Mouse (Mus musculus): ENCODE results near the gene Wdr90. TPM values are rescaled to one million over a fixed set of nuclear protein-coding genes. Genes with fewer than 3 reads are reported as not detected.

The Wdr90 gene
- polyA plus RNA-seq, 1 experiment from 2014 or later: 34.1 TPM

- H3K27me3 ChIP-seq (ENCODE audit: insufficient read depth, low read length): no peaks in the 10 kb centered on the region
- H3K9ac ChIP-seq: no peak overlapping the region
- H3K4me2 ChIP-seq: no peak overlapping the region
- H3K27ac ChIP-seq (ENCODE audit: low read depth): no peak overlapping the region
- ATAC-seq (ENCODE audit: insufficient read depth): no peak
- DNase-seq: no peak
- no peak overlapping the region for H3K4me3 ChIP-seq (ENCODE audit: low read depth, low read length)
- no peaks in the 10 kb centered on the region for H3K36me3 ChIP-seq (ENCODE audit: insufficient read depth)
- 85% methylated on average over 3 of the region's 3 CpGs for WGBS
- no peaks in the 10 kb centered on the region for H3K9me3 ChIP-seq (ENCODE audit: low read depth, low read length)
- H3K4me1 ChIP-seq (ENCODE audit: insufficient read depth): 0 out of 2 replicates have a peak, but pooled peaks cover 3% of the 10 kb centered on the region
- no peak for TF ChIP-seq CTCF (IDR thresholded peaks at IDR 0.05; ENCODE audit: low read depth)
Observed at GRCm38 (mm10) chr17:25866172-25866571, 4.9 kb upstream of the Wdr90 start.

- no peak for ATAC-seq (ENCODE audit: insufficient read depth)
- Histone ChIP-seq H3K4me2 (no peak overlapping the region), H3K4me3 (ENCODE audit: low read depth, low read length) (no peak overlapping the region), H3K36me3 (ENCODE audit: insufficient read depth) (no peaks in the 10 kb centered on the region), H3K4me1 (ENCODE audit: insufficient read depth) (0 out of 2 replicates have a peak, but pooled peaks cover 8% of the 10 kb centered on the region), H3K27ac (ENCODE audit: low read depth) (no peak overlapping the region), H3K9ac (no peak overlapping the region), H3K9me3 (ENCODE audit: low read depth, low read length) (no peaks in the 10 kb centered on the region), H3K27me3 (ENCODE audit: insufficient read depth, low read length) (no peaks in the 10 kb centered on the region)
- TF ChIP-seq CTCF (IDR thresholded peaks at IDR 0.05; ENCODE audit: low read depth): no peak
- DNase-seq: no peak
- 87% methylated on average over 11 of the region's 11 CpGs for WGBS
Observed at GRCm38 (mm10) chr17:25865288-25865687, 4.0 kb upstream of the Wdr90 start.

GRCm38 (mm10) chr17:25864311-25864710 is 3.0 kb upstream of the Wdr90 start:
- Histone ChIP-seq H3K36me3 (ENCODE audit: insufficient read depth) (no peaks in the 10 kb centered on the region), H3K9me3 (ENCODE audit: low read depth, low read length) (no peaks in the 10 kb centered on the region), H3K27ac (ENCODE audit: low read depth) (no peak overlapping the region), H3K27me3 (ENCODE audit: insufficient read depth, low read length) (no peaks in the 10 kb centered on the region), H3K4me3 (ENCODE audit: low read depth, low read length) (no peak overlapping the region), H3K4me2 (no peak overlapping the region), H3K4me1 (ENCODE audit: insufficient read depth) (0 out of 2 replicates have a peak, but pooled peaks cover 8% of the 10 kb centered on the region), H3K9ac (no peak overlapping the region)
- no peak for DNase-seq
- no peak for ATAC-seq (ENCODE audit: insufficient read depth)
- TF ChIP-seq CTCF (IDR thresholded peaks at IDR 0.05; ENCODE audit: low read depth): no peak
- 86% methylated on average over 14 of the region's 14 CpGs for WGBS

- Histone ChIP-seq H3K4me3 (ENCODE audit: low read depth, low read length) (no peak overlapping the region), H3K9me3 (ENCODE audit: low read depth, low read length) (no peaks in the 10 kb centered on the region), H3K27me3 (ENCODE audit: insufficient read depth, low read length) (no peaks in the 10 kb centered on the region), H3K4me2 (no peak overlapping the region), H3K36me3 (ENCODE audit: insufficient read depth) (no peaks in the 10 kb centered on the region), H3K4me1 (ENCODE audit: insufficient read depth) (0 out of 2 replicates have a peak, but pooled peaks cover 6% of the 10 kb centered on the region), H3K27ac (ENCODE audit: low read depth) (no peak overlapping the region), H3K9ac (no peak overlapping the region)
- DNase-seq (no peak), ATAC-seq (ENCODE audit: insufficient read depth) (no peak)
- WGBS: 86% methylated on average over 6 of the region's 6 CpGs
- no peak for TF ChIP-seq CTCF (IDR thresholded peaks at IDR 0.05; ENCODE audit: low read depth)
Observed at GRCm38 (mm10) chr17:25863681-25864080, 2.4 kb upstream of the Wdr90 start.

GRCm38 (mm10) chr17:25861704-25862612 is 657 bp upstream of the Wdr90 start:
- Histone ChIP-seq H3K4me3 (ENCODE audit: low read depth, low read length) (peak overlapping the region; percentile 67), H3K9ac (peak overlapping the region; percentile 81), H3K9me3 (ENCODE audit: low read depth, low read length) (no peaks in the 10 kb centered on the region), H3K27me3 (ENCODE audit: insufficient read depth, low read length) (no peaks in the 10 kb centered on the region), H3K4me2 (peak overlapping the region; percentile 93), H3K27ac (ENCODE audit: low read depth) (peak overlapping the region; percentile 71), H3K36me3 (ENCODE audit: insufficient read depth) (no peaks in the 10 kb centered on the region; the same call in 1 of the 2 replicates), H3K4me1 (ENCODE audit: insufficient read depth) (0 out of 2 replicates have a peak, but pooled peaks cover 5% of the 10 kb centered on the region)
- TF ChIP-seq CTCF (IDR thresholded peaks at IDR 0.05; ENCODE audit: low read depth): no peak
- no peak for DNase-seq
- ATAC-seq (ENCODE audit: insufficient read depth): peak; percentile 32; the same call in 1 of the 2 replicates
- WGBS: 14% methylated on average over 6 of the region's 6 CpGs

- no peak for DNase-seq
- Histone ChIP-seq H3K4me1 (ENCODE audit: insufficient read depth) (0 out of 2 replicates have a peak, but pooled peaks cover 5% of the 10 kb centered on the region), H3K4me2 (peak overlapping the region; percentile 93), H3K9ac (peak overlapping the region; percentile 81; the same call in 1 of the 2 replicates), H3K36me3 (ENCODE audit: insufficient read depth) (peaks cover 2% of the 10 kb centered on the region; the same call in 1 of the 2 replicates), H3K9me3 (ENCODE audit: low read depth, low read length) (no peaks in the 10 kb centered on the region), H3K27me3 (ENCODE audit: insufficient read depth, low read length) (no peaks in the 10 kb centered on the region), H3K4me3 (ENCODE audit: low read depth, low read length) (peak overlapping the region; percentile 67), H3K27ac (ENCODE audit: low read depth) (no peak overlapping the region)
- 0 out of 2 replicates have a peak, but pooled peaks have one; percentile 1 for ATAC-seq (ENCODE audit: insufficient read depth)
- 88% methylated on average over 6 of the region's 6 CpGs for WGBS
- no peak for TF ChIP-seq CTCF (IDR thresholded peaks at IDR 0.05; ENCODE audit: low read depth)
Observed at GRCm38 (mm10) chr17:25860229-25860628, 1.1 kb downstream of the Wdr90 start.

- 1% methylated on average over 21 of the region's 21 CpGs for WGBS
- H3K4me1 ChIP-seq (ENCODE audit: insufficient read depth): peaks cover 9% of the 10 kb centered on the region
- peak within 1 kb of the TSS; percentile 72 for H3K27ac ChIP-seq (ENCODE audit: low read depth)
- H3K4me3 ChIP-seq (ENCODE audit: low read depth, low read length): peak within 1 kb of the TSS; percentile 85
- peak; percentile 97 for ATAC-seq (ENCODE audit: insufficient read depth)
- H3K9me3 ChIP-seq (ENCODE audit: low read depth, low read length): no peaks in the 10 kb centered on the region
- peak; percentile 80 for TF ChIP-seq CTCF (IDR thresholded peaks at IDR 0.05; ENCODE audit: low read depth)
- H3K36me3 ChIP-seq (ENCODE audit: insufficient read depth): peaks cover 55% of the 10 kb centered on the region
- H3K4me2 ChIP-seq: peak within 1 kb of the TSS; percentile 91
- H3K27me3 ChIP-seq (ENCODE audit: insufficient read depth, low read length): no peaks in the 10 kb centered on the region
- peak within 1 kb of the TSS; percentile 82 for H3K9ac ChIP-seq
- DNase-seq: peak; percentile 97
Observed at GRCm38 (mm10) chr17:25844396-25844901, 16.9 kb downstream of the Wdr90 start, which contains the start of gene Rhot2. TSS of gene Rhot2 (minus strand) at chr17:25844851.

Measured in lung, embryonic 14.5 days (tissue).